Mouse (Mus musculus): ENCODE data around the gene Nol3. TPM values are rescaled to one million over a fixed set of nuclear protein-coding genes. Genes with fewer than 3 reads are reported as not detected.

Nol3 gene
- total RNA-seq, 2 experiments from 2014 or later = not detected

Other genes with a start within 250 kb of the Nol3 start
- gene Ces3a, start 227.5 kb upstream of the Nol3 start, total RNA-seq (2014; fragmentation: Nextera tagmentation) = not detected in 2 replicates
- not detected in 2 replicates for gene Ces3a, start 227.5 kb upstream of the Nol3 start, total RNA-seq (2017)
- not detected in 2 replicates for gene Ces3b, start 192.4 kb upstream of the Nol3 start, total RNA-seq (2014; fragmentation: Nextera tagmentation)
- not detected in 2 replicates for gene Ces3b, start 192.4 kb upstream of the Nol3 start, total RNA-seq (2017)
- not detected in 2 replicates for gene Ces4a, start 144.3 kb upstream of the Nol3 start, total RNA-seq (2014; fragmentation: Nextera tagmentation)
- not detected in 2 replicates for gene Ces4a, start 144.3 kb upstream of the Nol3 start, total RNA-seq (2017)
- gene Cbfb, start 105.5 kb upstream of the Nol3 start, total RNA-seq (2014; fragmentation: Nextera tagmentation) = 119 and 135 TPM in 2 replicates
- gene Cbfb, start 105.5 kb upstream of the Nol3 start, total RNA-seq (2017) = 177 and 185 TPM in 2 replicates
- gene D230025D16Rik, start 51.0 kb upstream of the Nol3 start, total RNA-seq (2014; fragmentation: Nextera tagmentation) = 30.9 and 41.0 TPM in 2 replicates
- gene D230025D16Rik, start 51.0 kb upstream of the Nol3 start, total RNA-seq (2017) = 21.8 and 25.7 TPM in 2 replicates
- 0.32 TPM in 1 of 2 replicates, not detected in the other for gene B3gnt9, start 21.0 kb upstream of the Nol3 start, total RNA-seq (2014; fragmentation: Nextera tagmentation)
- 1.0 TPM in 1 of 2 replicates, not detected in the other for gene B3gnt9, start 21.0 kb upstream of the Nol3 start, total RNA-seq (2017)
- 8.7 and 9.4 TPM in 2 replicates for gene Tradd, start 11.5 kb upstream of the Nol3 start, total RNA-seq (2014; fragmentation: Nextera tagmentation)
- 15.8 and 21.0 TPM in 2 replicates for gene Tradd, start 11.5 kb upstream of the Nol3 start, total RNA-seq (2017)
- 0.21 and 4.4 TPM in 2 replicates for gene Fbxl8, start 11.5 kb upstream of the Nol3 start, total RNA-seq (2014; fragmentation: Nextera tagmentation)
- gene Fbxl8, start 11.5 kb upstream of the Nol3 start, total RNA-seq (2017) = 1.7 and 3.6 TPM in 2 replicates
- not detected in 2 replicates for gene Hsf4, start 6.3 kb upstream of the Nol3 start, total RNA-seq (2014; fragmentation: Nextera tagmentation)
- gene Hsf4, start 6.3 kb upstream of the Nol3 start, total RNA-seq (2017) = not detected in 2 replicates
- 2.7 and 4.0 TPM in 2 replicates for gene 4931428F04Rik, start 13.7 kb downstream of the Nol3 start, total RNA-seq (2014; fragmentation: Nextera tagmentation)
- gene 4931428F04Rik, start 13.7 kb downstream of the Nol3 start, total RNA-seq (2017) = 0.56 and 0.93 TPM in 2 replicates
- gene Exoc3l, start 20.0 kb downstream of the Nol3 start, total RNA-seq (2014; fragmentation: Nextera tagmentation) = not detected in 2 replicates
- 0.60 and 2.5 TPM in 2 replicates for gene Exoc3l, start 20.0 kb downstream of the Nol3 start, total RNA-seq (2017)
- 139 and 170 TPM in 2 replicates for gene E2f4, start 21.5 kb downstream of the Nol3 start, total RNA-seq (2014; fragmentation: Nextera tagmentation)
- gene E2f4, start 21.5 kb downstream of the Nol3 start, total RNA-seq (2017) = 44.3 and 50.9 TPM in 2 replicates
- gene Elmo3, start 29.5 kb downstream of the Nol3 start, total RNA-seq (2014; fragmentation: Nextera tagmentation) = 2.6 and 5.6 TPM in 2 replicates
- gene Elmo3, start 29.5 kb downstream of the Nol3 start, total RNA-seq (2017) = 0.05 and 3.2 TPM in 2 replicates
- gene Lrrc29, start 50.1 kb downstream of the Nol3 start, total RNA-seq (2014; fragmentation: Nextera tagmentation) = 5.2 and 5.3 TPM in 2 replicates
- 2.0 and 2.3 TPM in 2 replicates for gene Lrrc29, start 50.1 kb downstream of the Nol3 start, total RNA-seq (2017)
- 82.8 and 106 TPM in 2 replicates for gene Tmem208, start 50.2 kb downstream of the Nol3 start, total RNA-seq (2014; fragmentation: Nextera tagmentation)
- 37.1 and 64.8 TPM in 2 replicates for gene Tmem208, start 50.2 kb downstream of the Nol3 start, total RNA-seq (2017)
- 7.0 and 12.9 TPM in 2 replicates for gene Fhod1, start 71.8 kb downstream of the Nol3 start, total RNA-seq (2014; fragmentation: Nextera tagmentation)
- 2.5 and 2.6 TPM in 2 replicates for gene Fhod1, start 71.8 kb downstream of the Nol3 start, total RNA-seq (2017)
- gene Slc9a5, start 72.7 kb downstream of the Nol3 start, total RNA-seq (2014; fragmentation: Nextera tagmentation) = 0.82 and 3.8 TPM in 2 replicates
- 0.41 and 0.73 TPM in 2 replicates for gene Slc9a5, start 72.7 kb downstream of the Nol3 start, total RNA-seq (2017)
- gene Plekhg4, start 97.1 kb downstream of the Nol3 start, total RNA-seq (2014; fragmentation: Nextera tagmentation) = 0.47 TPM in 1 of 2 replicates, not detected in the other
- 0.09 TPM in 1 of 2 replicates, not detected in the other for gene Plekhg4, start 97.1 kb downstream of the Nol3 start, total RNA-seq (2017)
- not detected in 2 replicates for gene Kctd19, start 137.4 kb downstream of the Nol3 start, total RNA-seq (2014; fragmentation: Nextera tagmentation)
- gene Kctd19, start 137.4 kb downstream of the Nol3 start, total RNA-seq (2017) = not detected in 2 replicates
- gene Lrrc36, start 137.4 kb downstream of the Nol3 start, total RNA-seq (2014; fragmentation: Nextera tagmentation) = 0.36 TPM in 1 of 2 replicates, not detected in the other
- gene Lrrc36, start 137.4 kb downstream of the Nol3 start, total RNA-seq (2017) = not detected in 2 replicates
- gene Tppp3, start 195.4 kb downstream of the Nol3 start, total RNA-seq (2014; fragmentation: Nextera tagmentation) = not detected in 2 replicates
- not detected in 2 replicates for gene Tppp3, start 195.4 kb downstream of the Nol3 start, total RNA-seq (2017)
- 1.8 and 10.4 TPM in 2 replicates for gene Zdhhc1, start 220.8 kb downstream of the Nol3 start, total RNA-seq (2014; fragmentation: Nextera tagmentation)
- gene Zdhhc1, start 220.8 kb downstream of the Nol3 start, total RNA-seq (2017) = 3.6 and 4.6 TPM in 2 replicates
- not detected in 2 replicates for gene Hsd11b2, start 242.6 kb downstream of the Nol3 start, total RNA-seq (2014; fragmentation: Nextera tagmentation)
- not detected in 2 replicates for gene Hsd11b2, start 242.6 kb downstream of the Nol3 start, total RNA-seq (2017)

Data from granulocyte monocyte progenitor cell, adult 5-6 weeks (primary cell).